Mouse (Mus musculus) testis, postnatal 14 days (tissue): ENCODE results near the gene Ccdc103.
A peak's percentile ranks its signal among the peaks of the same experiment; 100 is the strongest.

ENCODE experiments used
- DNase-seq: peaks from one replicate; pipeline ENCODE4 v3.0.0; 2021; ENCODE audit warnings: low spot score

The Ccdc103 gene

GRCm38 (mm10) chr11:102890096-102890495, 9.1 kb downstream of the Ccdc103 start:
- no peak for DNase-seq

GRCm38 (mm10) chr11:102893015-102893651, 12.1 kb downstream of the Ccdc103 start:
- DNase-seq: peak; percentile 78

GRCm38 (mm10) chr11:102894716-102895115, 13.7 kb downstream of the Ccdc103 start:
- no peak for DNase-seq

- no peak for DNase-seq
Measured at GRCm38 (mm10) chr11:102895779-102896178, 14.8 kb downstream of the Ccdc103 start.

GRCm38 (mm10) chr11:102896641-102897040, 15.6 kb downstream of the Ccdc103 start:
- no peak for DNase-seq

GRCm38 (mm10) chr11:102898408-102898807, 17.4 kb downstream of the Ccdc103 start:
- no peak for DNase-seq

- peak; percentile 51 for DNase-seq
Measured at GRCm38 (mm10) chr11:102900763-102901162, 19.8 kb downstream of the Ccdc103 start, which contains the start of gene Gfap. TSS of gene Gfap (minus strand) at chr11:102900912.

GRCm38 (mm10) chr11:102901199-102901598, 20.2 kb downstream of the Ccdc103 start:
- DNase-seq: no peak

GRCm38 (mm10) chr11:102902107-102902506, 21.1 kb downstream of the Ccdc103 start:
- DNase-seq: no peak

- DNase-seq: no peak
Measured at GRCm38 (mm10) chr11:102903654-102904053, 22.6 kb downstream of the Ccdc103 start.

- no peak for DNase-seq
Measured at GRCm38 (mm10) chr11:102911376-102911775, 30.4 kb downstream of the Ccdc103 start.

GRCm38 (mm10) chr11:102915380-102915779, 34.4 kb downstream of the Ccdc103 start:
- DNase-seq: no peak

- DNase-seq: no peak
Measured at GRCm38 (mm10) chr11:102918077-102918476, 37.1 kb downstream of the Ccdc103 start.

GRCm38 (mm10) chr11:102921491-102921890, 40.5 kb downstream of the Ccdc103 start:
- DNase-seq: no peak

GRCm38 (mm10) chr11:102924557-102925350, 43.8 kb downstream of the Ccdc103 start, which contains the start of gene Kif18b:
TSS of gene Kif18b (minus strand) at chr11:102925124.
- peak; percentile 96 for DNase-seq

- DNase-seq: no peak
Measured at GRCm38 (mm10) chr11:102925351-102925717, 44.3 kb downstream of the Ccdc103 start.

GRCm38 (mm10) chr11:102930672-102931071, 49.7 kb downstream of the Ccdc103 start:
- DNase-seq: no peak
